Mouse (Mus musculus) midbrain, embryonic 11.5 days (tissue): ENCODE results near the gene Gprc5c. TPM values are rescaled to one million over a fixed set of nuclear protein-coding genes. Genes with fewer than 3 reads are reported as not detected.

ENCODE experiments used
- ATAC-seq: fragments of 200-750 bp; cut with Nextera tagmentation; 2 replicates; pipeline ENCODE4 v1.8.0; 2017; ENCODE audit warnings: moderate TSS enrichment, moderate library complexity; ENCODE audit not compliant: low FRiP score
- DNase-seq: peaks from one replicate; pipeline ENCODE4 v3.0.0; 2015; ENCODE audit warnings: low spot score; ENCODE audit errors: missing footprints
- H3K27ac ChIP-seq: fragments of 300-500 bp; sonication (generic); 2 replicates; pipeline ENCODE4 v1.5.1; 2014; ENCODE audit warnings: low read depth, low read length
- H3K27me3 ChIP-seq: fragments of 300-500 bp; sonication (generic); 2 replicates; pipeline ENCODE4 v1.6.1; 2014; ENCODE audit warnings: mild to moderate bottlenecking, low read length, moderate library complexity, mixed read lengths; ENCODE audit not compliant: control insufficient read depth, insufficient read depth
- H3K36me3 ChIP-seq: fragments of 300-500 bp; sonication (generic); 2 replicates; pipeline ENCODE4 v1.6.1; 2014; ENCODE audit warnings: mild to moderate bottlenecking, low read length, moderate library complexity, mixed read lengths; ENCODE audit not compliant: control insufficient read depth, insufficient read depth
- H3K4me1 ChIP-seq: fragments of 300-500 bp; sonication (generic); 2 replicates; pipeline ENCODE4 v1.6.1; 2014; ENCODE audit warnings: low read length; ENCODE audit not compliant: control insufficient read depth, insufficient read depth
- H3K4me2 ChIP-seq: fragments of 300-500 bp; sonication (generic); 2 replicates; pipeline ENCODE4 v1.6.1; 2014; ENCODE audit warnings: mild to moderate bottlenecking, moderate library complexity
- H3K4me3 ChIP-seq: fragments of 300-500 bp; sonication (generic); 2 replicates; pipeline ENCODE4 v1.5.1; 2014; ENCODE audit warnings: low read depth, low read length
- H3K9ac ChIP-seq: fragments of 300-500 bp; sonication (generic); 2 replicates; pipeline ENCODE4 v1.6.1; 2014; ENCODE audit warnings: low read length
- H3K9me3 ChIP-seq: fragments of 300-500 bp; sonication (generic); 2 replicates; pipeline ENCODE4 v1.6.1; 2016; ENCODE audit warnings: low read length; ENCODE audit not compliant: control insufficient read depth
- WGBS: fragments of 180-500 bp; shearing (Covaris S2); extraction: QIAGEN DNeasy Blood & Tissue Kit; methylation state at CpG from one replicate; pipeline ENCODE4 v1.1.7; 2014; 5-methylcytosine and 5-hydroxymethylcytosine counted together
- polyA plus RNA-seq: library from polyadenylated mRNA; unstranded; fragments of >200 nt; fragmentation: Nextera tagmentation; extraction: Ambion mirVana; gene quantifications from 2 replicates; pipeline ENCODE4 v1.2.1, GENCODE M21; 2014

Gene Gprc5c
- polyA plus RNA-seq, 1 experiment from 2014 or later: 10.7 TPM

- Histone ChIP-seq H3K27me3 (peaks cover 48% of the 10 kb centered on the region), H3K4me3 (no peak overlapping the region), H3K4me2 (no peak overlapping the region), H3K36me3 (no peaks in the 10 kb centered on the region), H3K4me1 (peaks cover 24% of the 10 kb centered on the region), H3K27ac (no peak overlapping the region), H3K9me3 (no peaks in the 10 kb centered on the region), H3K9ac (no peak overlapping the region)
- DNase-seq (peak; percentile 84), ATAC-seq (no peak)
- WGBS: 2% methylated on average over 2 of the region's 2 CpGs
Observed at GRCm38 (mm10) chr11:114849572-114849971, 1.4 kb upstream of the Gprc5c start.

GRCm38 (mm10) chr11:114850066-114850451 is 893 bp upstream of the Gprc5c start:
- 10% methylated on average over 5 of the region's 5 CpGs for WGBS
- H3K36me3 ChIP-seq: no peaks in the 10 kb centered on the region
- H3K4me1 ChIP-seq: peaks cover 24% of the 10 kb centered on the region
- peak; percentile 89 for DNase-seq
- peaks cover 48% of the 10 kb centered on the region for H3K27me3 ChIP-seq
- no peak overlapping the region for H3K27ac ChIP-seq
- no peak overlapping the region for H3K4me3 ChIP-seq
- ATAC-seq: no peak
- H3K9me3 ChIP-seq: no peaks in the 10 kb centered on the region
- H3K4me2 ChIP-seq: peak overlapping the region; percentile 95; the same call in 1 of the 2 replicates
- no peak overlapping the region for H3K9ac ChIP-seq

- 0% methylated on average over 27 of the region's 27 CpGs for WGBS
- H3K9me3 ChIP-seq: no peaks in the 10 kb centered on the region
- H3K4me2 ChIP-seq: peak overlapping the region; percentile 95
- no peak overlapping the region for H3K27ac ChIP-seq
- ATAC-seq: peak; percentile 56
- no peaks in the 10 kb centered on the region for H3K36me3 ChIP-seq
- peaks cover 48% of the 10 kb centered on the region for H3K27me3 ChIP-seq
- peak overlapping the region; percentile 50; the same call in 1 of the 2 replicates for H3K9ac ChIP-seq
- DNase-seq: peak; percentile 97
- H3K4me3 ChIP-seq: peak overlapping the region; percentile 55
- H3K4me1 ChIP-seq: peaks cover 24% of the 10 kb centered on the region
Observed at GRCm38 (mm10) chr11:114851269-114851607, 286 bp downstream of the Gprc5c start.

GRCm38 (mm10) chr11:114851608-114852310 is 807 bp downstream of the Gprc5c start:
- Histone ChIP-seq H3K4me3 (peak overlapping the region; percentile 55), H3K4me1 (peaks cover 24% of the 10 kb centered on the region), H3K9ac (peak overlapping the region; percentile 50), H3K9me3 (no peaks in the 10 kb centered on the region), H3K27ac (no peak overlapping the region), H3K36me3 (no peaks in the 10 kb centered on the region), H3K4me2 (peak overlapping the region; percentile 95), H3K27me3 (peaks cover 48% of the 10 kb centered on the region)
- DNase-seq (no peak), ATAC-seq (peak; percentile 60; the same call in 1 of the 2 replicates)
- under 1% methylated on average over 65 of the region's 65 CpGs for WGBS

GRCm38 (mm10) chr11:114852311-114853173 is 1.6 kb downstream of the Gprc5c start:
- Histone ChIP-seq H3K9me3 (no peaks in the 10 kb centered on the region), H3K27ac (no peak overlapping the region), H3K9ac (peak overlapping the region; percentile 50), H3K27me3 (peaks cover 48% of the 10 kb centered on the region), H3K4me2 (peak overlapping the region; percentile 95), H3K4me3 (peak overlapping the region; percentile 55), H3K36me3 (no peaks in the 10 kb centered on the region), H3K4me1 (peaks cover 24% of the 10 kb centered on the region)
- WGBS: under 1% methylated on average over 40 of the region's 40 CpGs
- peak; percentile 94 for DNase-seq
- ATAC-seq: no peak

- peak overlapping the region; percentile 95 for H3K4me2 ChIP-seq
- H3K4me1 ChIP-seq: peaks cover 24% of the 10 kb centered on the region
- H3K27ac ChIP-seq: no peak overlapping the region
- peaks cover 48% of the 10 kb centered on the region for H3K27me3 ChIP-seq
- no peak for ATAC-seq
- peak; percentile 69 for DNase-seq
- 16% methylated on average over 7 of the region's 7 CpGs for WGBS
- no peaks in the 10 kb centered on the region for H3K36me3 ChIP-seq
- peak overlapping the region; percentile 50; the same call in 1 of the 2 replicates for H3K9ac ChIP-seq
- peak overlapping the region; percentile 55 for H3K4me3 ChIP-seq
- no peaks in the 10 kb centered on the region for H3K9me3 ChIP-seq
Observed at GRCm38 (mm10) chr11:114853174-114853838, 2.4 kb downstream of the Gprc5c start.

GRCm38 (mm10) chr11:114854581-114854980 is 3.6 kb downstream of the Gprc5c start:
- Histone ChIP-seq H3K9ac (no peak overlapping the region), H3K36me3 (no peaks in the 10 kb centered on the region), H3K4me1 (peaks cover 24% of the 10 kb centered on the region), H3K4me3 (no peak overlapping the region), H3K27me3 (peaks cover 38% of the 10 kb centered on the region), H3K4me2 (no peak overlapping the region), H3K9me3 (no peaks in the 10 kb centered on the region), H3K27ac (no peak overlapping the region)
- DNase-seq: no peak
- ATAC-seq: no peak
- WGBS: 78% methylated on average over 6 of the region's 6 CpGs

GRCm38 (mm10) chr11:114856125-114856524 is 5.2 kb downstream of the Gprc5c start:
- no peaks in the 10 kb centered on the region for H3K9me3 ChIP-seq
- no peak overlapping the region for H3K27ac ChIP-seq
- ATAC-seq (no peak), DNase-seq (no peak)
- H3K27me3 ChIP-seq: peaks cover 24% of the 10 kb centered on the region
- WGBS: 93% methylated on average over 5 of the region's 5 CpGs
- peaks cover 16% of the 10 kb centered on the region for H3K4me1 ChIP-seq
- H3K4me3 ChIP-seq: no peak overlapping the region
- H3K9ac ChIP-seq: no peak overlapping the region
- no peak overlapping the region for H3K4me2 ChIP-seq
- no peaks in the 10 kb centered on the region for H3K36me3 ChIP-seq
